Mouse (Mus musculus) liver, adult 2 months (tissue): ENCODE data around the gene Kbtbd13.

Experiments used
- CTCF ChIP-seq: fragments of 200-500 bp; IDR thresholded peaks from 2 replicates; pipeline ENCODE4 v1.5.1; 2011; ENCODE audit warnings: low read depth, low read length, control low read depth
- POLR2A ChIP-seq: fragments of 200-500 bp; IDR thresholded peaks from 2 replicates; pipeline ENCODE4 v1.6.1; 2011; ENCODE audit warnings: low read length, control low read depth; ENCODE audit not compliant: insufficient read depth; ENCODE audit errors: extremely low read depth

DNA sequence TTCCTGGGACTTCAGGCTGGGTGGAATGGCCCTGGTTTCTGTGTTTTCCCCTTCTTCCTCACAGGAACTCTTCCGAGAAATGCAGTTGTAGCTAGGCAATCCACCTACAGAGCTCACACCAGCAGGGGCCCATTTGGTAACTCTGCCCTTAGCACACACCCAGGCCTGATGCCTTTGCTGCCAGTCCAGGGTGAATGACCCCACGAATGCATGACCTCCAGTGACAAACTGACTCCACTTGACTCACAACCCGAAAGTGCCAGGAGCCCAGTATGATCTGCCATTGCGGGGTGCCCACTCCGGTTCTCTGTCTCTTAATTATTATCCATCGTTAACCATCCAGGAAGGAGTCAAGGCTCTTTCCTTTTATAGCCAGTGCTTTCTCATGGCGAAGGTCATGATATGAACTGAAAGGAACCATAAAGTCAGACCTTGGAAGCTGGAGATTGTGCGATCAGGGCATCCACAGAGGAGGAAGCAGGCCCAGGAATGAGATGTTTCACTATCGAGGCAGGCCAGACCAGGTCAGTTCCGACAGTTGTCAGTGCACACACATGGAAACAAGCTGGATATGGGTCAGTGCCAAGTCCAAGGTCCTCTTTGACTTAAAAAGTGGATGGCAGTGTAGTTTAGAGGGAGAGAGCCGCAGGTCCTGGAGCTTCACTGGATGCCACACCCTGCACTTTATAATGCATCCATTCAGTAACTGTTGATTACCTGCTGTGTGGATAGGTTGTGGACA is 31.5 kb upstream of the Kbtbd13 start, which contains the start of gene Slc51b:
- TF ChIP-seq CTCF (no peak), POLR2A (no peak)
